Mouse (Mus musculus): ENCODE data around the gene Vti1a.

Gene Vti1a

GRCm38 (mm10) chr19:55525056-55525455 is 209.0 kb downstream of the Vti1a start:
- peak; percentile 8 for DNase-seq (ENCODE audit: low spot score)

DNA sequence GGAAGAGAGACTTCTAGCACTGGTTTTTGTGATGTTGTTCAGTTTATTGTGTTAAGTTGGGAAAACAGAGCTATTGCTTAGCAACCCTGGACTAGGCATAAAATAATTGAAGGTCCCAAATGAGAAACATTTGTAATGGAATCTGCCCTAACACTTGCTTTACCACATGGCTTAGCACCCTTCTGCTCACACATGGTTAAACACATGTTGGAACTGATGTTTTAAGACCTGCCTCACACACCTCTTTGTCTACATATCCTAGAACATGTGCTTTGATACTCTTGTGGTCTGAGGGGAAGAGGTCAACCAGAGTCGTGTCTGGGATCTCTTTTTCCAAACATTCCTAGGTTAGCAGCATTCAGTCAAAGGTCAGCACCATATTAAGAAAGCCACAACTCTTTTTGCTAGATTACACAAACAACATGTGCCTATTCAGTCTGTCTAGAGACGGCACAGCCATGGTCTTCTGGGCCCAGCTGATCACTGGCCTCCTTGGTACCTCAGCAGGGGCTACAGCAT is 210.7 kb downstream of the Vti1a start:
- no peak for DNase-seq (ENCODE audit: low spot score)

DNA sequence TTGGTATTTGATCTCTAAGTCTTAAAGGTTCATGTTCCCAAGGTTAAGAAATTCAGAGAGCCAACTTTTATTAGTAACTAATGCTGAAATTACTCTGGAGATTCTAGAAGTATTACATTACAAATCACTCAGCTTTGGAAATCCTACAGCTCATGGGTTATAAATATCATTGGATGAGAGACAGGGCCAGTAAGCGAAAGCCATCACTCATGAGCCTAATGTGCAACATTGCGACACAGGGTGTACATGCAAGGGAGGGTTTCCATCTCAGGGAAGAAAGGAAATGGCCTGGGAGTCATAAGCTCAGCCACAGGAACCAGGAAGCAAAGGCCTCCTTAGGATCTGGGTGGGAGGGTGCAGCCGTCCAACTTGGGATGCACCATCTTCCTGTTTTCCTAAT is 213.9 kb downstream of the Vti1a start:
- no peak for DNase-seq (ENCODE audit: low spot score)

GRCm38 (mm10) chr19:55532681-55533080 is 216.6 kb downstream of the Vti1a start:
- peak; percentile 24 for DNase-seq (ENCODE audit: low spot score)

- DNase-seq (ENCODE audit: low spot score) = no peak
Observed at GRCm38 (mm10) chr19:55536273-55536937, 220.3 kb downstream of the Vti1a start.

- no peak for DNase-seq (ENCODE audit: low spot score)
Observed at GRCm38 (mm10) chr19:55537691-55538090, 221.6 kb downstream of the Vti1a start.

DNA sequence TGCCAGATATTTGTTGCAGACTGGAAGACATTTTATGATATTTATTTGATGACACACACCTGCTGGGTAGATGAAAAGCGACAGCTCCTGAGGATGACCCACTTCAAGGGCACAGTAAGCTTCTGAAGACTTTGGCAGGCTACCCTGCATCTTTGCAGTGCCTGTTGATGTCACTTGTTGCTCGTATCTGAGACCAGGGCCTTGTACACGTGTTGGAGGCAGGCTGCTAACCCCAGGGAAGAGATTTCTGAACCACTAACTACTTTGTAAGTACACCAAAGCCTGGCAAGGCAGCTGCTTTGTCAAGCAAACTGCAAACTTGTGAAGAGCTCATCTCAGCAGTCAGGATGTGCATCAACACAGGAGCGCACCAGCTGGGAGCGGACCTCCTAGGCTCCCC is 225.5 kb downstream of the Vti1a start:
- DNase-seq (ENCODE audit: low spot score) = no peak

DNA sequence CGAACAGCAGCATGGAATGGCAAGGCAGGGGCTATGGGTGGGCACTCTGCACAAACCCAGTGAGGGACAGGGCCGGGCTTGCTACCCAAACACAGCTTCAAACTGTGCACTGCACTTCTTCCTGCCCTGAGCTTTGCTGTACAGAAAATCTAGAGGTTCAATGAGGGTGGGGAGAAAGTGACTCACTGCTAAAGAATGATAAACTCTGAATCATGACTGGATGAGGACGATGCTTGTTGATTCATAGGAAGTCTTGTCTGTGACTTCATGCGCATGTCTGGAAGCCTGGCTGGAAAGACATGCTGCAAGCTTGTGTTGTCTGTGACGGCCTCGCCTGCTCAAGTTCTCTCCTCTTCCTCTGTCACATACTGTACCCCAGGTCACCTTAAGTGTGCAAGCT is 226.4 kb downstream of the Vti1a start:
- DNase-seq (ENCODE audit: low spot score) = peak; percentile 48

DNA sequence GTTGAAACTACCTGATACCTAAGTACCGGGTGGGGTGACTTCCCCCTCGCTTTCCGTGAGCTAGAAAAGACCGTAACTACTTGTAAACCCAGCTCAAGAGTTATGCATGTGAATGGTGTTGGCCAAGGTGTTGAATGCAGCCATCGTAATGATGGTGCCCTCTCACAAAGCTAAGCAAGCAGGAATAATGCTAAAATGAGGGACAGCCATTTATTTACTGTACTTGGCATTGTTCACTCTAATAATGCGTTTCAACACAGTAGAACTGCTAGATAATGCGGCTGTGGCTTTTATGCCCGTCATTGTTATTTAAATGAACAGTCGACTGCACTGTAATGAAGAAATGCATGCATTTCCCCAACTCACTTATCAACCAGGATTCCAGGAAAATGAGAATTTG is 227.1 kb downstream of the Vti1a start:
- no peak for DNase-seq (ENCODE audit: low spot score)

- no peak for DNase-seq (ENCODE audit: low spot score)
Observed at GRCm38 (mm10) chr19:55544498-55544897, 228.4 kb downstream of the Vti1a start.

DNA sequence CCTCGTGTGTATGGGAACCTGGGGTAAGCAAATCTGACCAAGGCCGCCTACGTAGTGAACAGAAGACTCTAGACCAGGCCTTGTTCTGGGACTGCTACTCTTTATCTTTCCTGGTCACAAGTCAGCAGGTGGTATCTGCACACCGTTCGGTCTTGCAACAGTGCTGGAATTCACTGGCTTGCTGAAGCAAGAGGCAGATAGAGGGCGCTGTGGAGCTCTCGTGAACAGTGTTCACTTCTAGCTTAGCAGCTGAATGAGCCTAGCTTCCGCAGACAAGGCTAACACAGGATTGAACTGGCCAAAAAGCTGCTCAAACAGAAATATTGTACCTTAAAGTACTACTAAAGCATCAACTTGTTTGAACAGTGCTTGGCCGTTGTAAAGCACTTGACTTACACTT is 229.4 kb downstream of the Vti1a start:
- DNase-seq (ENCODE audit: low spot score) = peak; percentile 53

DNA sequence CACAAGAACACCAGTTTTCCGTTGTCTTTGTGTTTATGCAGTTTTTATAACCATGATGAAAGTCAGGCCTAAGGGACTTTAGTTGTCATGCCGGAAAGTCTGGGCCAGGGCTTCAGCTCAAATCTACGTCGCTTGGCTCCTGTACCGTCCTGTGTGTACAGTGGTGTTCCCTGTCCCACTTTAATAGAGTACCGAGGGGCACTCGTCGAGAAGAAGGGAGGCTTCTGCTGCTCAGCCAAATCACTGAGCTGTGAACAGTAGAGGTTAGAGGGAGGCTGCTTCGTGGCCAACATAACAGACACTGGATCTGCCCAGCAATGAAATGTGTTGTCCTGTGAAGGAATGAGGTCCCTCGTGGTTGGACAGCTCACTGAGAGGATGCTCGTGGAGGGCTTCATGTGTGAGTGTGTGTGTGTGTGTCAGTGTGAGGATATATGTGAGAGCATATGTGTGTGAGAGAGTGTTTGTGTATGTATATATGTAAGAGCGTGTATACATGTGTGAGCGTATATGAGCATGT is 230.0 kb downstream of the Vti1a start:
- DNase-seq (ENCODE audit: low spot score) = no peak

- DNase-seq (ENCODE audit: low spot score) = no peak
Observed at GRCm38 (mm10) chr19:55548206-55548605, 232.1 kb downstream of the Vti1a start.

GRCm38 (mm10) chr19:55548656-55549055 is 232.6 kb downstream of the Vti1a start:
- DNase-seq (ENCODE audit: low spot score) = no peak

GRCm38 (mm10) chr19:55550176-55550575 is 234.1 kb downstream of the Vti1a start:
- DNase-seq (ENCODE audit: low spot score) = no peak

- no peak for DNase-seq (ENCODE audit: low spot score)
Observed at GRCm38 (mm10) chr19:55552339-55552738, 236.2 kb downstream of the Vti1a start.

GRCm38 (mm10) chr19:55552861-55553260 is 236.8 kb downstream of the Vti1a start:
- DNase-seq (ENCODE audit: low spot score) = no peak

DNA sequence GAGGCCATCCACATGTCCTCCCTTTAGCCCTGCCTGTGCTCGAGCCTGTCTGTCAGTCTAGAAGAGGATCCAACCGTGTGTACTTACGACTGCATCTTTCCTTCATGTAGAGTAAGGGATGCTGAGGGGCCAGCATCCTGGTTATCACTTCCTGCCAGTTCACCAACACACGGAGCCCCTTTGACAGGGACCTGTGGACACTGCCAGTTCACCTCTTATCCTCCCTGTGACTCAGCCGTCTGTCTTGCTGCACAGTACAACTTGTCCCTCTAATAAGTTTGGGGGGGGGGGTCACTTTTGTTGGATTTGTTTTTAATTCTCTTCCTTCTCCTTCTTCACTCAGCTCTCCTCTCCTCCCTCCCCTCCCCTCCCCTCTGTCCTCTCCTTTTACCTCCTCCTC is 238.2 kb downstream of the Vti1a start:
- DNase-seq (ENCODE audit: low spot score) = no peak

GRCm38 (mm10) chr19:55554703-55555102 is 238.6 kb downstream of the Vti1a start:
- DNase-seq (ENCODE audit: low spot score) = no peak

DNA sequence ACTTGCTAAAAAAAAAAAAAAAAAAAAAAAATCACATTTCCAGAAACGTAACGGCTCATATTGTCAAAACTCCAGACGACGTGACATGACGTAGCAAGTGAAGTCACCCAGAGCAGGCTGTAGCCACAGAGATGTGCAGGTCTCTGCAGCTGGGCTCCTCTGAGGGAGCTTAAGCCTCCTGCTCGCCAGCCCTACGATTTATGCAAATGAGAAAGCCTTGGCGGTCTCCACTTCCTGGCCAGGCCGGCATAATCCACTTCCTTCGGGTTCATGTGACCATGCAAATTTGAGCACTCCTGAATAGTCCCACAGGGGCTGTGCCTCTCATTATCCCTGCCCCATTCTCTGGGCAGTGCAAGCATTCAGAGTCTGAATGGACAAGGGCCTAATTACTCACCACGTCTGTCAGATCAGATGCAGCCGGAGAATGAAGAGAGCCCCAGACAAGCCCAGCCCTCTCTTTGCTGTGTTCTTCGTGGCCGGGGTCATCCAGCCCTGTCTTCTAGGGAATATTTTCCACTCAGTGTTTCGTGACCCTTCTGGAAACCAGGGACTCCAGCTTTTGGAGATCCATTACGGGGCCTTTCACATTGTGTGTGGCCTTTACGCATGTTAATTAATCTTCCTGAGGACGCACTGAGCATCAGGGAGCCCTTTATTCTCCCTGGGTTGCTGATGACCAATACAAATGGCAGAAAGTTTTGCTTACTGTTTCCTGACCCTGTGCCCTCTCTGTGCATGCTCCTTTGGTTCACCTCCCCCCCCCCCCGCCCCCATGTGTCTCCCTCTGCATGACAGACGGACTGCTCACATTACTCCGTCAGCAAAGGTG is 240.3 kb downstream of the Vti1a start:
- peak; percentile 90 for DNase-seq (ENCODE audit: low spot score)

GRCm38 (mm10) chr19:55559331-55559730 is 243.2 kb downstream of the Vti1a start:
- no peak for DNase-seq (ENCODE audit: low spot score)

- no peak for DNase-seq (ENCODE audit: low spot score)
Observed at GRCm38 (mm10) chr19:55560088-55560682, 244.1 kb downstream of the Vti1a start.

- no peak for DNase-seq (ENCODE audit: low spot score)
Observed at GRCm38 (mm10) chr19:55561469-55561868, 245.4 kb downstream of the Vti1a start.

Data from MN1 (cell line).